Mouse (Mus musculus) gastrocnemius, postnatal 14 days (tissue): ENCODE results near the gene Wwox. TPM values are rescaled to one million over a fixed set of nuclear protein-coding genes. Genes with fewer than 3 reads are reported as not detected.
A peak's percentile ranks its signal among the peaks of the same experiment; 100 is the strongest.

Source experiments
- DNase-seq: peaks from one replicate; pipeline ENCODE4 v3.0.0; 2021; ENCODE audit warnings: mixed read lengths
- intact Hi-C: fragments of 180-260 bp; cut with DNase I; formaldehyde crosslinking; loops from one replicate; pipeline ENCODE4 v1.15.1; 2025; ENCODE audit warnings: low total_unique reads
- total RNA-seq, 2 experiments: library from RNA; stranded (reverse); gene quantifications; 2 replicates each; pipeline ENCODE4 v1.2.3; 2021

The Wwox gene
- total RNA-seq, 2 experiments from 2014 or later, result 7.2 to 7.8 TPM

DNA sequence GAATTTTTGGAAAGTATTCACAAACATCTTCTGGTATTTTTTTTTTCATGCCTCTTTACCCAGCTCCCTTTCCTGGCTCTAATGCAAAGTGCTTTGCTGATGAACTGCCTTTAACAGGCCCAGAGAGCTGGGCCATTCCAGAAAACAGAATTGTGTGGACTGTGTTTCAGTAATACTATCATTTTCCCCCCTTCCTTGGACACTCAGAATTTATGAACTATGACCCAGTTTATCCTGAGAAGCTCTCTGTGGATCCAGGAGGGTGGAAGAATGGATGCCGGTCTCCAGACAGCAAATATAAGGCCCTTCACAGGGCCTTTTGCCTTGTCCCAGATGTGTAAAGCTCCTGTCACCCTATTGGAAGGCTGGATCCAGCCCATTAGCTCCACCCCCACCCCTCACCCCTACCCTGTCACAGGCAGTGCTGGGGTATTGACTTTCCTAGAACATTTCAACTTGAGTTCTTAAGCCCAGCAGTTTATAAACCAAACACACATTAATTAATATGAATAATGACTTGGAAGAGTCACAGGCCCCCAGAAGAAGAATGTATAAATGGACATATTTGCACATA lies 332.9 kb downstream of the Wwox start:
- intact Hi-C loops, result loop anchor here (5.0 kb wide), 1 partner anchor 200 kb away; no protein-coding TSS in a partner anchor
- DNase-seq, result no peak

DNA sequence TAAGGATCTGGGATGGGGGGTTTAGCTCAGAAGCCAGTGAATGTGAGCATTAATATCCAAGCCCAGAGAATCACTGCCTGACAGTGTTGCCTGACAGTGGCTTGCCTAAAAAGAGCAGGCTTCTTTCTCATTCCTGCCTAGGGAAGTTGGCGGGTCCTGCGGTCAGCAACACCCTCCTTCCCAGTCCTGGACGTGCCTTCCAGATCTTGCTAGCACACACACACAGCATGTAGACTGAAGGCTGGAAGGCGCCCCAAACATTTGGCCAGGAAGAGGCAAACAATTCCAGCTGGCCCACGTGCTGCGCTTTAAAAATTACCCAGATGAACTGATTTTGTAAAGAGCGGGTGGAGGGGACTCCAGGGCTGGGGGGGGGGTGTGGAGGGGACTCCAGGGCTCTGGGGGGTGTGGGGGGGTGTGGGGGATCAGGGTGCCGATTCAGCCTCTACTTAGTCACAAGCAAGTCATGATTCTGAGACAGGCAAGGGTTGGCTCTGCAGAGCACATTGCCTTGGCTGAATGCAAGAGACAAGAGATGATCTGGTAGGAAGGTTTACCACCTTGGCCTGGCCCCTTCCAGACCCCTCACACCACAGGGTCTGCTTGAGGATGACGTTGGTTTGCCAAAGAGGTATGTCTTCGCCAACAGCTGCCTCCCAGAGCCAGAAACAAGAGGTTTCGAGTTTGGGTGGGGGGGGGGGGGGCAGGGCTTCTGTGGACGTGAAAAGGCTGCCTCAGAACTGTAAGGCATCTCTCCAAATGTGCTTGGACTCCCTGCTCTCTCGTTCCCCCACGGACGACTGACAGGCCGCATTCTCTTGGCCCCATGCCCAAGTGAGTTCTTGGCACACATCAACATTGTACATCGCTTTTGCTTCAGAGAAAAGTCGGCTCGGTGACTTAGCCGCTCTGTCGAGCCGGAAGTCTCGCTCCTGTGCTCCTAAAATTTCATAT lies 334.3 kb downstream of the Wwox start:
- DNase-seq, result peak; percentile 74
- intact Hi-C loops, result loop anchor here (5.0 kb wide), 1 partner anchor 199 kb away; no protein-coding TSS in a partner anchor

DNA sequence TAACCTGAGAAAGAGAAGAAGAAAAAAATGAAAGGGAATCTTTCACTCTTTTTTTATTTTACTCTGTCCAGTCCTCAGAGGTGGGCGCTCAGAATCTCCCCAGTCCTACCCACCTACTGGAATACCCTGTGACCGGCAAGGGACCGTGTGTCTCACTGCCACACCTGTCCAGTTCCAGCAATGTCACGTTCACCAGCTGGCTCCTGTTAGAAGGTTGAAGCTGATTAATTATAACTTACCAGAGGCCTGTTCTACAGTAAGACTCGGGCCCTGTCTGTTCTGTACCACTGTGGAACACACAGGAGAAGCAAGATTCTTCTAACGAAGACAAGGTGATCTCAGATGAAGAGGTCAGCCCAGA lies 334.9 kb downstream of the Wwox start:
- intact Hi-C loops, result loop anchor here (5.0 kb wide), 1 partner anchor 198 kb away; no protein-coding TSS in a partner anchor
- no peak for DNase-seq

DNA sequence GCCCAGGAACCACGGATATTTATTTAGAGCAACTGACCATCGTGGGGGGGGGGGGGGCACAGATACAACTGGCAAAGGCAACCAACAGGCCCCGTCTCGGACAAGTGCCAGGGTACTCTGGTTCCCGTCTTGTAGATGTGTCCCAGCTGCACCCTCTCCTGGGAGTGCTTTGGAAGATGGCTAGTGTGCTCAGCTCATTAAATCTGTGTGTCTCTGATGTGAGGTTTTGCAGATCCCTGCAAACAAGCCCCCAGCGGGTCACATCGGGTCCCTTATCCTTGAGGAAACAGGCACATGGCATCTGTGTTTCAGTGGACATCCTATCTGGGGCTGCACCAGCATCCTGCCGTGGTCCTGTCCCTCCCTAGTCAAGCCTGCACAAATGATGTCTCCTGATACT lies 336.1 kb downstream of the Wwox start:
- intact Hi-C loops, result no loop called here
- DNase-seq, result peak; percentile 52

DNA sequence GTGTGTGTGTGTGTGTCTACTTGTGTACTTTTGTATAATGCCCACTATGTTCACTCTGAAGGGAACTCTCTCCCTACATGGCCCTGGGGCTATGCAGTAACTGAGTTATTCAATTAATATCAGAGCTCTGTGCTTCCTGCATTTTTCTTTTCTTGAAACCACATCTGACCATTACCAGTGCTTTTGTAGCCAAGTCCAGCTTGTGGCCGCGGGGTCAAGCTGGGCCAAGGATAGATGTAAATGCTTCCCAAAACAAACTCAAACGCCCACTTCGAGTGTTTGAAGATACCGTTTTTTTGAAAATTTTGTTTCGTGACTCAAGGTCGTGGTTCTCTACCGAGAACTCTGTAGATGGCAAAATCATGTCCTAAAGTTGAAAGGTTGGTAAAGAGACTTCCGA lies 337.2 kb downstream of the Wwox start:
- no peak for DNase-seq
- intact Hi-C loops, result no loop called here

DNA sequence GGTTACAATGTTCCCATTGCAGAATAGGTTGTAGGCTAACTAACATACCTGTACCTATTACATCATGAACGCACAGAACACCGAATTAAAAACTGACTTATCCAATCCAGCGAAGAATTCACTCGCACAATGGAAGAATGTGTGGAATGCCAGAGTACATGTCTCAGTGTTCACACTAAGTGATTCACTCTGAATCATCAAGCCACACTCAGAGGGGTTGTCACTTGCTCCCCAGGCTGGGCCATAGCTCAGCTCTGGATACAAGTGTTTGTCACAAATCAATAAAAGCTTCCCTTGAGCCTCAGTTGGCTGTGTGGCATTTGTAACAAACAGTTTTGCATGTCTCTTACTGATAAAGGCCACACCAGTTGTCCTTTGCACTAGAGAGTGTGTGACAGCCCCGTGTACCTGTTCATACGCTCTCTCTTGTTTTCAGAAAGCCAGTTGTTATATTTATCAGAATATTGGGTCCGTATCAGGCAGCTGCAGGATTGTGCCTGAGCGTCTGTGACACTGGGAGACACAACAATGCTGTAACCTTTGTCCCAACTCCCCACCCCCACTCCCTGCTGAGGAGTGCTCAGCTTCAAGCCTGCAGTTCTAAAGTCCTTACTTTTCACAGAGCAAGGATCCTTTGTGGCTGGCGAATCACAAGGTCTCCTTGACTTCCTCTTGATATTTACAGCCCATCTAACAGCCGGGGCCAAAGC lies 338.0 kb downstream of the Wwox start:
- intact Hi-C loops, result no loop called here
- DNase-seq, result no peak

DNA sequence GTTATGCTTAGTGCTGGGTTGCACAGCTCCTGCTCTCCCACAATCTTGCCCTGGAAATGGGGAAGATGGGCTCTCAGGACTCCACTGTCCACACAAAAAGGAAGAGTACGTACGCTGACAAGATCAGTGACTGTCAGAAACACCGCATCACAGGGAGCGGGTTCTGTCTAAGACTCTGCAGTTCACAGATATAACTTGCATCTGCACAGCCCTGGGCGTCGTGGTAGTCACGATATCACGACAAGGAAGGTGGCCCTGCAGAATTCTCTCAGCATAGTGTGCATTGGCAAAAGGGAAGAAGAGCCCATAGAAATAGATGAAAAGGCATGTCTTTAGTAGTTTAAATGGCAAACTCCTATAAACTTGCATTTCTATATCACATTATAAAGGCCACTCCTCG lies 339.5 kb downstream of the Wwox start:
- no peak for DNase-seq
- intact Hi-C loops, result no loop called here

DNA sequence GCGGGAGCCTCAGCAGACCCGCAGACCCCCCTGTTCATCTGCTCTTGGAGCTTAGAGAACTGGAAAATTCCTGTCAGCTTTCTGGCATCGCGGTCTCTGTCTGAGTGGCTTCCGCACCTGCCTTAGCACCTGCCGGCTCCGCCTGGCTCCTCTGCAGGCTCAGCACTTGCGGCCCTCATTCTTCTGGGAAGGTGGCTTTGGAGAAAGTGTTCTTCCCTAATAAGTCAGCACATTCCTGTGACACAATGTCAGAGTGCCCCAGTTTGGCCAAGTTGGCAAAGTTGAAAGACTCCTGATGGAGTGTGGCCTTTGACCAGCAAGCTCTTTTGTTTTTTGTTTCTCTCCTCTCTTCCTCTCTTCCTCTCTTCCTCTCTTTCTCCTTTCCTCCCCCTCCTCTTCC lies 343.9 kb downstream of the Wwox start:
- no peak for DNase-seq
- intact Hi-C loops, result no loop called here

DNA sequence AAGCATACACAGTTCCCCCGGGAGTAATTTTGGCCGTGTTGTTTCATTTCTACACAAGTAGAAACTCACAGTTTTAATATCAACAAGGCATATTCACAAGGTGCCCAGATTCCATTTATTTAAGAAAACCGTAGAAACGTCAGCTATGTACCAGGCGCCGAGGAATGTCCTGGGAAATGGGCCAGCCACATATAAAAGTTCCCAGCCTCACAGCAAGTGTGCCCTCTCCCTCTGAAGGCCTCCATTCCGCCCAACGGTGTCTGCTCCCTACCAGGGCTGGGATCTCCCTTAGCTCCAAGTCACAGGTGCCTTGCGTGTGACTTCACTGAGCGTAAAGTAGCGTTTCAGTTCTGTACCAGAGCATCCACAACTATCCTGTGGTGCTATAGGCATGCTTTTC lies 346.4 kb downstream of the Wwox start:
- intact Hi-C loops, result no loop called here
- no peak for DNase-seq

DNA sequence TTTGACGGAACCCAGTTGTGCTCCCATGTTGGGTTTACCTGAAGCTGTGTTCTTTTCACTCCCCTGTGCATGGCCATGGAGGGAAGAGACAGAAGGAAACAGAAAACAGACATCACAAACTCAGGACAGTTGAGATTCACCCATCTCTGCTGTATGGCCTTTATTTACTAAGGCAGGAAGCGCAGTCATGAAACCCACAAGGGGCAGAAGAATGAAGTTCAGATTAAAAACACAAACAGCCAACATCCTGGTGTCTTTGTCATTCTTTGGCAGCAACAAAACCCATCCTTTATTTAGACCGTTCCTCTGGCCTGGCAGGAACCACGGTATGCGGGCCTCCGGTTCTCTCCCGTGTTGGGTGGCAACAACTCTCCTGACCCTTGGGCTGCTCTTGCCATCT lies 350.2 kb downstream of the Wwox start:
- no peak for DNase-seq
- intact Hi-C loops, result no loop called here

DNA sequence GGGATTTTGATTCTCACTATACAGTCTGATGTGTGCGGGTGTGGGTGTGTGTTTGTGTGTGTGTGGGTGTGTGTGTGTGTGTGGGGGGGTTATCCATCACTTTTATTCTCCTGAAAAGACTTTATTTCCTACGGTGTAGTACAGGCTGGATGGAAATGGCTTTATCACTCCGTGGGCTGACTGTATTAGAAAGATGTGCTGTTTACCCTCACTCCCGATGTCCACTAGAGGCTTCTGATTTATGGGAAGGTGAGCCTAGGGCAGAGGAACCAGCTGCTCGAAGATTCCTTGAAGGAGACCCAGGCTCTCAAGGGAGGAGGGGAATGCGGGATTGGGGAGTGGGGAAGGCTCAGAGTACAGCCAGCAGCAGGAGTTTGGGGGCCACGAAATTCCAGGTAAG lies 351.3 kb downstream of the Wwox start:
- no peak for DNase-seq

DNA sequence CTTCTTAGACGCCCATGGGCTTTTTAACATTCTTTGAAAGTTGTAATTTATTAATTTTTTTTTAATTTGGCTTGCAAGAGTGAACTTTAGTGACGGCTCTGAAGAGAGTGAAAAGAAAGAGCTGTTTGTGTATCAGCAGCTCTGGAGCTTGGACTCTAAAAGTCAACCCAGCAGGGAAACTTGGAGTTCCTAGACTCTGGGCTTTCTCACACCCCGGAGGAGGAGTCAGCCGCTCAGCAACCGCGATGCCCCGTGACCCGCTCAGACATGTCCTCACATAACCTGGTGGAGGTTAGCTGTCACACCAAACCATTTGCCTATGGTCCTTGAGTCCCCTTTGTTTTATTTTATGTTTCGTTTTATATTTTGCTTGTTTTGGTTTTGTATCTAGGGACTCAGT lies 354.2 kb downstream of the Wwox start:
- intact Hi-C loops, result no loop called here
- DNase-seq, result no peak

More for the DNA sequence above, 351.3 kb downstream of the Wwox start:
- intact Hi-C loops, result no loop called here

DNA sequence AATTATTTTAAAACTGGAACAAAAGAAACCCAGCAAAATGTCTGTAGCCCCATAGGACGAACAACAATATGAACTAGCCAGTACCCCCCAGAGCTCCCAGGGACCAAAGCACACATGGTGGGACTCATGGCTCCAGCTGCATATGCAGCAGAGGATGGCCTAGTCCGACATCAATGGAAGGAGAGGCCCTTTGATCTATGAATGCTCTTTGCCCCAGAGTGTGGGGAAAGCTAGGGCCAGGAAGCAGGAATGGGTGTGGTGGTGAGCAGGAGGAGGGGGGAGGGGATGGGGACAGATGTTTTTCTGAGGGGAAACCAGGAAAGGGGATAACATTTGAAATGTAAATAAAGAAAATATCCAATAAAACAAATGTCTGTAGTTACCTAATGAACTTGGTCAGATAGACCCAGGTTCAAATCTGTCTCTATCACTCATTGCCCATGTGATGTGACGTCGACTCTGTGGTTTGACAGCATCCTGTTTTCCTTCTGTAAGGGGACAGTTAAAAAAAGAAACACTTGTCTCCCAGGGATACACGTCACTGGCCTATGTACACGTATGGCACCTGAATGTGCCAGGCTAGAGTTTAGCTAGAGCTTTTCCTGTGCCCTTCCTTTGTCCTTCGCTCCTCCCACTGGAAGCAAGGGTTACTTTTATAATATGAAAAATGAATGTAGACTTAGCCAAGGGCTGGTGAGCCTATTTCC lies 362.1 kb downstream of the Wwox start:
- no peak for DNase-seq
- intact Hi-C loops, result no loop called here

DNA sequence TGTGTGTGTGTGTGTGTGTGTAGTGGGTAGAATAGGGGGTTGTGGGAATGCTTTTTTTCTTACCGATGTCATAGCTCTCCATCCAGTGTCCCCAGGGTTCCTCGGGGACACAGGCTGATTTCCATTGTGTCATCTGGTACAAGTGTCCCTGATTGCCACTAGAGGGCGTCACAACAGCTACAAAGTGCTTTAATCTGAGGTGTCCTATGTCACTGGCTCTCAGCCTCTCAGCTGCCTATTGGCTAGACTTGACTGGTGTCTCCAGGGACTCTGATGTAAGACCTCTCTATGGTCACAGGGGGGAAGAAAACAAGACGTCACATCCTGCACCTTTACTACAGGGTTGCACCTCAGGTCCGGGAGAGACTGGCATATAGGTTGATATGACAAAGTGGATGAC lies 363.7 kb downstream of the Wwox start:
- intact Hi-C loops, result no loop called here
- DNase-seq, result no peak

DNA sequence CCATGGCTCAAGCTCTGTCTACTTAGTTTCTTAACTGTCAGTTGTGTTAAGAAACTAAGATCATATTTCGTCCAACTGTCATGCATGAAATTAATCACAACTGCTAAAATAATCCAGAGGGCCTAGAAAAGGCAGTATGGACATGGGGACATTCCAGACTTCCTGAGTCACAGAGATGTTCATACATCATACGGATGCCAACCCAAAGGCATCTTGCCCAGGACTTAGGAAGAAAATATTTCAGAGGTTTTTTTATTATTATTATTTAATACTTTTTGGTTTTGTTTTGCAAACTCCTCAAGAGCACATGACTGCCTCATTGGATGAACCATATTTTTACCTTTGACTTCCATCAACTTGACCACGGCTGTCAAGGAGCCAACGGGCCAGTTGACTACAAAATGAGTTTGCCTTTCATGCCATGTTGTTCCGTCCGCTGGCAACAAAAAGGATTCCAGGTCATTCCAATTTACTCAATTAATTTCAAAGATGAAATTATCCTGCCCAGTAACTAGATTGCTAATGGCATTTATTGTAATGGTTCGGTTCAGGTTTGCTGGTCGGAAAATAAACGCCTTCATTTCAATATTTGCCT lies 367.5 kb downstream of the Wwox start:
- intact Hi-C loops, result no loop called here
- no peak for DNase-seq

DNA sequence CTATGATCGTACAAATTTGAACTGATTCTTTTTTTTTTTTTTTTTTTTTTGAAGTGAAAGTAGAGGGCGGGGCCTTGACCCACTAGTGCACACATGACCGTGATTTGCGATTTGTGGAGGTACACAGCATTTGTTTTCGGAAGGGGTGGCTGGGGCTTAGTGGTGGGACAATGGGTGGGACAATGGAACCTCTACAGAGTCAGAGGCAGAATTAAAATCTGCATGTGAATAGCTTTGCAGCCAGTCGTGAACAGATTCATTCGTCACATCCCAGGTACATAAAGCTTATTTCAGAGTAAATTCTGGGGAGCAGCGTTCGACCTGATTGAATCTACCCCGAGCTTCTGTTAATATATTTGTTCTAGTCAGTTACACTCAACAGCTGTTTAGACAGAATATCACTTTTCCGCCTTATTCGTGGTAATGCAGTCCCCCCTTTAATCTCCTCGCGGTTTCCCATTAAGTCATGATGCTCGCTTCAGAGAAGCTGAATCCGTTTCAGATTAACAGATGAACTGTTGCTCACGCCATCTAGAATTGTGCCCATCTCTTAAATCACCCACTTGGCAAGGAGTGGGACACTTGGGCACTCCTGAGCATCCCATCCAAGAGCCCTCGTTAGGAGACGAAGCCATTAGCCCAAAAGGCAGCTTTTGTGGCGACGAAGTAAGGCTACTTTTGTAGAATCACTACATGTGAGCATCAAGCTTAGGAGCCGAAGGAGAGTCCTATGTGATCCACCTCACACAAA lies 368.4 kb downstream of the Wwox start:
- intact Hi-C loops, result no loop called here
- DNase-seq, result no peak

DNA sequence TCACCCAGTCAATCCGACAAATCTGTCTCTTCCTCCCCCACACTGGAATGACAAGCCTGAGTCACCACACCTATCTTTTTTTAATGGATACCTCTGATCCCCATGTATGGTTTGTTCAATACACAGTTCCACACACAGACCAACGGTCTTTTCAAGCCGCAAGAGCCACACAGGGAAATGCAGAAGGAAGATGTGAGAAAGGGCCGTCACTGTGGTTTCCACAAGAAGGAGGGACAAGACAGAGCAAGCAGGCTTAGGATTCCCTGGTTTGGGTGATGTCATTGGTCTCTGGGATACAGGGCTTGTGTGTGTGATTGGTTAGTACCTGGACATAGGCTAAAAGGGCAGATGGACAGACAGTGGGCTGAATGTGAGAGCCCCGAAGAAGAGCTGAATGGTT lies 371.0 kb downstream of the Wwox start:
- DNase-seq, result no peak
- intact Hi-C loops, result no loop called here

DNA sequence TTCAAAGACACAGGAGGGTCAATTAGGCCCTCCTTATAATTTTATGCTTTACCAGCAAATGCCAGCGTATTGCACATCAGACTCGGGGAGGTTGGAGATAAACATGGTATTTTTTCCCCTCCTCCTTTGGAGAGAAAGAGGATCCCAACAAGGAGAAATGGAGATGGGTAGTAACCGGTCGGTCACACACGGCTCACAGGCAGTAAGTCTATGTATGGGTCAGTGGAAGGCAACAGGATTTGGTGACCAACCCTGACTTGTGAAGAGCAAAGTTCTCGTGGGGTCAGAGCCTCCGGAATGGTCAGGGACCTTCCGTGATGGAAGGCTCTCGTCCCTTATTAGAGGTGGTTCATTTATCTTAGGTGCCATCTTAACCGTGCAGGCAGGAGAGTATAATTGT lies 374.4 kb downstream of the Wwox start:
- DNase-seq, result no peak
- intact Hi-C loops, result no loop called here
